Mouse (Mus musculus) C2C12 (cell line): ENCODE results near the gene Olfr1318.

Experiments
- CTCF ChIP-seq: IDR thresholded peaks from one replicate; pipeline ENCODE4 v1.5.1; 2011; ENCODE audit not compliant: control insufficient read depth, insufficient read depth, insufficient read length
- FOSL1 ChIP-seq: IDR thresholded peaks from one replicate; pipeline ENCODE4 v1.8.0; 2011; ENCODE audit warnings: mild to moderate bottlenecking, low read length; ENCODE audit not compliant: poor library complexity, insufficient read depth, severe bottlenecking
- MAX ChIP-seq: IDR thresholded peaks from one replicate; pipeline ENCODE4 v1.6.1; 2011; ENCODE audit warnings: mild to moderate bottlenecking, control low read depth
- MYOD1 ChIP-seq: IDR thresholded peaks from one replicate; pipeline ENCODE4 v1.6.1; 2011; ENCODE audit warnings: low read depth; ENCODE audit not compliant: control insufficient read depth, insufficient read length

DNA sequence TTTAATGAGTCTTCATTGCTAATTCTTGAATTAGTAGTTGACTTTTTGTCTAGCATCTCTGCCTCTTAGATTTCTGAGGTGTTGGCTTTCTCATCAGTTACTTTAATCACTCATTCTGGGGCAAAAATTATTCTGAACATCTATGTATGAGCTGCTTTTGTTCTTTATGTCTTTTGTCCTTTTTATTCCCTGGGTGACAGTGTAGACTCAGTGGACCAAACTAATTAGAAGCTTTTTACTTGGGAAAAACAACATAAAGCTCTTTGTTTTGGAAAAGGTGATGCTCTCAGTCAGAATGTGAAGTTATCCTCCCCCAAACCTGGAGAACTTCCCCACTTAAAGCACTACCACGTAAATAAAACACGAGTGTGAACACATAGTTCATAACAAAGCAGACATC lies 14.0 kb upstream of the Olfr1318 start, which contains the start of gene Olfr1317:
- no peak for TF ChIP-seq MAX
- TF ChIP-seq CTCF: no peak
- no peak for TF ChIP-seq FOSL1
- TF ChIP-seq MYOD1: no peak
